Mouse (Mus musculus): ENCODE results near the gene Prickle1. TPM values are rescaled to one million over a fixed set of nuclear protein-coding genes. Genes with fewer than 3 reads are reported as not detected.

Prickle1 gene
- polyA plus RNA-seq, 1 experiment from 2014 or later = 26.1 TPM

DNA sequence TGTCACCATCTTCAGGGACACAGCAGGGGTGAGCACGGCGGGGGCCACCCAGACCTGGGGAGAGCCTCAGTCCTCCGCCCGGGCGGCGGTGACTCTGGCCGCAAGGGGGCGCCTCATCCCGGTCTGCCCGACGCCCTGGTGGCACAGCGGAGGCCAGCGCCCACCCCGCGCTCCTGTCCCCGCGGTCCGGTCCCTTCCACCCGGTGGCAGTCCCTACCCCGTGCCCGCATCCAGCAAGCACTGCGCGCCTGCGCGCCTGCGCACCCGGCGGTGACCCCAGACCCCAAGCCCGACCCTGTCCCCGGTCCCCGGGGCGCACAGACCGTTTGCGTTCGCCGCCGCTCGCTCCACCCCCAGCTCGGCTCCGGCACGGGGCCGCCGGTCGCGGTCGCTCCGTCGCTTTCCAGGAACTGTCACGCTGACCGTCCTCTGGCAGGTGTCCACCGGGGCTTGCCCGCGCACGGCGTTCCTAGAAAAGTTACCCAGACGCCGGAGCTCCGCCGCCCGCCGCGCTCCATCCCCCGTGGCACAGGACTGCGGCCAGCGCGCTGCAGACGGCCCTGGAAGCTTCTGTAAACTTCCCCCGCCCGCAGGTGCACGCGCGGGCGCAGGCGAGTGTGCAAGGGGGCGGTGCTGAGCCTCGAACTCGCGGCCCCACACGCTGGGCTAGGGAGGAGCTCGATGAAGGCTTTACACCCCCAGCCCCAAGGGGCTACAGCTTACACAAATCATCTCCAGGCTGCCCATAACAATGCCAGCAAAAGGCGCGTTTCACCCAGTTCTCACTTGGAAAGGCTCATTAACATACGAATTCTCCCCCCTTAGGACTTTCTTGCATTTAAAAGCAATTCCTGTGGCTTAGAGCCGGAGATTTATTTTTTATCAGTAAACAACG, 76.5 kb downstream of the Prickle1 start:
- WGBS = under 1% methylated on average over 62 of the region's 85 CpGs
- no peaks in the 10 kb centered on the region for H3K36me3 ChIP-seq (ENCODE audit: insufficient read depth, low read length)
- peak; percentile 85 for DNase-seq (ENCODE audit: low spot score)
- TF ChIP-seq CTCF (IDR thresholded peaks at IDR 0.05) (peak; percentile 93), EP300 (IDR thresholded peaks at IDR 0.05) (no peak)
- H3K27ac ChIP-seq (ENCODE audit: low read length) = peak overlapping the region; percentile 93
- H3K9me3 ChIP-seq (ENCODE audit: low read length) = no peaks in the 10 kb centered on the region
- peak overlapping the region; percentile 89 for H3K4me3 ChIP-seq (ENCODE audit: low read depth, low read length)
- no peaks in the 10 kb centered on the region for H3K27me3 ChIP-seq (replicated peaks; ENCODE audit: insufficient read depth, low read length)
- ATAC-seq = peak; percentile 91
- H3K4me1 ChIP-seq (ENCODE audit: insufficient read depth, low read depth, low read length) = peaks cover 15% of the 10 kb centered on the region; the same call in 1 of the 2 replicates
- H3K4me2 ChIP-seq (replicated peaks; ENCODE audit: low read depth, low read length) = peak overlapping the region; percentile 83
- peak overlapping the region; percentile 65 for H3K9ac ChIP-seq (replicated peaks; ENCODE audit: low read depth)

DNA sequence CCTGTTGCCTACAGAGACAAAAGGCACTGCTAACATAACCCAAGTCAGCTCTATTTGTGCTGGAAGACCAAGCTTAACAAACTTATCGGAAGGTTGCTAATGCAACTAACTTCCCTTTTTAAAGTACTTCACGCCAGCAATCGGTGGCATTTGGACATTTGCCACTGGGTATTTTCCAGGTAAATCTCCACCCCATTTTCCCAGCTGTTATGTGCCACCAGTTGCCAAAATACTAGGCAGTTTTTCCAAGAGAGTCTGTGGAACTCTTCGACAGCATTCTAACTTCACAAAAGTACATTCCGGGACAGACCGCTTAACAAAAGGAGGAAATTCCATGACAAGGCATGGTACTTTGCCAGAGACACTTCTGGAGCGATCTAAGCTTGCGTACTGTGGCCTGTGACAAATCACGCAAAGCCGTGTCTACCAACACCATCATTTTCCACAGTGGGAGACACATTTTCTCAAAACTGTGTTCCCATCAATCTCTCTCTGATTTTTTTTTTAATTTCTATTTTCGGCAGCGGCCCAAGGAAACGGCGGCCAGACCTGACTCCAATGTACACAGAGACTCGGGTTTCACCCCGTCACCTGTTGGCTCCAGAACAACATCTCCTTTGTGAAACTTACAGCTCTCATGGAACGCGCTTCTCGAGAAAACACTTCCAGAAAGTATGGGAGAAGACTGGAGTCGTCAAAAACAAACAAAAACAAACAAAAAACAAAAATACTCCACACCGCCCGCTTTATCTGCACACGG, 77.4 kb downstream of the Prickle1 start:
- DNase-seq (ENCODE audit: low spot score) = peak; percentile 89
- Histone ChIP-seq H3K4me2 (replicated peaks; ENCODE audit: low read depth, low read length) (peak overlapping the region; percentile 83), H3K4me3 (ENCODE audit: low read depth, low read length) (peak overlapping the region; percentile 89), H3K4me1 (ENCODE audit: insufficient read depth, low read depth, low read length) (peaks cover 15% of the 10 kb centered on the region; the same call in 1 of the 2 replicates), H3K9ac (replicated peaks; ENCODE audit: low read depth) (peak overlapping the region; percentile 65), H3K27ac (ENCODE audit: low read length) (peak overlapping the region; percentile 93), H3K27me3 (replicated peaks; ENCODE audit: insufficient read depth, low read length) (no peaks in the 10 kb centered on the region), H3K9me3 (ENCODE audit: low read length) (no peaks in the 10 kb centered on the region), H3K36me3 (ENCODE audit: insufficient read depth, low read length) (no peaks in the 10 kb centered on the region)
- ATAC-seq = peak; percentile 59
- under 1% methylated on average over 23 of the region's 23 CpGs for WGBS
- TF ChIP-seq CTCF (IDR thresholded peaks at IDR 0.05) (no peak), EP300 (IDR thresholded peaks at IDR 0.05) (peak; percentile 65)

GRCm38 (mm10) chr15:93517022-93517565, 78.6 kb downstream of the Prickle1 start:
- Histone ChIP-seq H3K27me3 (replicated peaks; ENCODE audit: insufficient read depth, low read length) (no peaks in the 10 kb centered on the region), H3K36me3 (ENCODE audit: insufficient read depth, low read length) (no peaks in the 10 kb centered on the region), H3K9ac (replicated peaks; ENCODE audit: low read depth) (0 out of 2 replicates have a peak overlapping the region, but pooled peaks have one; percentile 65), H3K4me1 (ENCODE audit: insufficient read depth, low read depth, low read length) (peaks cover 22% of the 10 kb centered on the region; the same call in 1 of the 2 replicates), H3K4me2 (replicated peaks; ENCODE audit: low read depth, low read length) (peak overlapping the region; percentile 83), H3K9me3 (ENCODE audit: low read length) (no peaks in the 10 kb centered on the region), H3K4me3 (ENCODE audit: low read depth, low read length) (peak overlapping the region; percentile 89), H3K27ac (ENCODE audit: low read length) (peak overlapping the region; percentile 93)
- ATAC-seq (no peak), DNase-seq (ENCODE audit: low spot score) (peak; percentile 64)
- WGBS = 63% methylated on average over 11 of the region's 11 CpGs
- TF ChIP-seq CTCF (IDR thresholded peaks at IDR 0.05) (no peak), EP300 (IDR thresholded peaks at IDR 0.05) (0 out of 2 replicates have a peak, but pooled peaks have one; percentile 36)

- no peak overlapping the region for H3K9ac ChIP-seq (replicated peaks; ENCODE audit: low read depth)
- H3K4me2 ChIP-seq (replicated peaks; ENCODE audit: low read depth, low read length) = no peak overlapping the region
- H3K4me1 ChIP-seq (ENCODE audit: insufficient read depth, low read depth, low read length) = peaks cover 15% of the 10 kb centered on the region; the same call in 1 of the 2 replicates
- H3K9me3 ChIP-seq (ENCODE audit: low read length) = no peaks in the 10 kb centered on the region
- WGBS = 72% methylated on average over 9 of the region's 9 CpGs
- H3K27ac ChIP-seq (ENCODE audit: low read length) = peak overlapping the region; percentile 32; the same call in 1 of the 2 replicates
- no peaks in the 10 kb centered on the region for H3K27me3 ChIP-seq (replicated peaks; ENCODE audit: insufficient read depth, low read length)
- no peak for TF ChIP-seq EP300 (IDR thresholded peaks at IDR 0.05)
- TF ChIP-seq CTCF (IDR thresholded peaks at IDR 0.05) = no peak
- DNase-seq (ENCODE audit: low spot score) (no peak), ATAC-seq (no peak)
- no peak overlapping the region for H3K4me3 ChIP-seq (ENCODE audit: low read depth, low read length)
- H3K36me3 ChIP-seq (ENCODE audit: insufficient read depth, low read length) = no peaks in the 10 kb centered on the region
Measured at GRCm38 (mm10) chr15:93515316-93515715, 80.4 kb downstream of the Prickle1 start.

DNA sequence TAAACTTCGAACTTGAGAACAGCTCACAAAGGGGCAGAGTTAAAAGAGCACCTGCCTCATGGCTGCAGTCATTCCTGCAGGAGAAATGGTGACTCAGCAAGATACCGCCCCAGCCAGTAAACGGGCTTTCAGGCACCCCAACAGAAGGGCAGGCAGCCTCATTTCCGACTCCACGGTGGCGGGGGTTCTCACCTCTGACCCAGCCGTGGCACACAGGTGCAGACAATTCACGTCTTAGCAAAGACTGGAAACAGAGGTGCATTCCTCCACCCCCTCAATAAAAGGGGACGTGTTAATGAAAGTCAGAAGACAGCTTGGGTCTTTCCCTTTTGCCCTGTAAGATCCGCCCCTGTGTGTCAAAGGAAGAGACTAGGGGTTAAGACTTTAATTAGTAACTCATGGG, 81.8 kb downstream of the Prickle1 start:
- 19% methylated on average over 10 of the region's 10 CpGs for WGBS
- H3K4me1 ChIP-seq (ENCODE audit: insufficient read depth, low read depth, low read length) = peaks cover 15% of the 10 kb centered on the region; the same call in 1 of the 2 replicates
- H3K9me3 ChIP-seq (ENCODE audit: low read length) = no peaks in the 10 kb centered on the region
- 0 out of 2 replicates have a peak overlapping the region, but pooled peaks have one; percentile 0 for H3K4me2 ChIP-seq (replicated peaks; ENCODE audit: low read depth, low read length)
- 0 out of 2 replicates have a peak, but pooled peaks cover 3% of the 10 kb centered on the region for H3K36me3 ChIP-seq (ENCODE audit: insufficient read depth, low read length)
- DNase-seq (ENCODE audit: low spot score) (peak; percentile 35), ATAC-seq (no peak)
- TF ChIP-seq EP300 (IDR thresholded peaks at IDR 0.05) = no peak
- no peaks in the 10 kb centered on the region for H3K27me3 ChIP-seq (replicated peaks; ENCODE audit: insufficient read depth, low read length)
- no peak overlapping the region for H3K4me3 ChIP-seq (ENCODE audit: low read depth, low read length)
- no peak overlapping the region for H3K27ac ChIP-seq (ENCODE audit: low read length)
- H3K9ac ChIP-seq (replicated peaks; ENCODE audit: low read depth) = no peak overlapping the region

Measured in lung, postnatal 0 days (tissue).